Mouse (Mus musculus) cerebellum, postnatal 14 days (tissue): ENCODE data around the gene Osm.

ENCODE experiments used
- DNase-seq, 2 experiments: peaks; one replicate each; pipeline ENCODE4 v3.0.0; 2021; ENCODE audit warnings: mixed read lengths in 2 of 2

Osm gene

DNA sequence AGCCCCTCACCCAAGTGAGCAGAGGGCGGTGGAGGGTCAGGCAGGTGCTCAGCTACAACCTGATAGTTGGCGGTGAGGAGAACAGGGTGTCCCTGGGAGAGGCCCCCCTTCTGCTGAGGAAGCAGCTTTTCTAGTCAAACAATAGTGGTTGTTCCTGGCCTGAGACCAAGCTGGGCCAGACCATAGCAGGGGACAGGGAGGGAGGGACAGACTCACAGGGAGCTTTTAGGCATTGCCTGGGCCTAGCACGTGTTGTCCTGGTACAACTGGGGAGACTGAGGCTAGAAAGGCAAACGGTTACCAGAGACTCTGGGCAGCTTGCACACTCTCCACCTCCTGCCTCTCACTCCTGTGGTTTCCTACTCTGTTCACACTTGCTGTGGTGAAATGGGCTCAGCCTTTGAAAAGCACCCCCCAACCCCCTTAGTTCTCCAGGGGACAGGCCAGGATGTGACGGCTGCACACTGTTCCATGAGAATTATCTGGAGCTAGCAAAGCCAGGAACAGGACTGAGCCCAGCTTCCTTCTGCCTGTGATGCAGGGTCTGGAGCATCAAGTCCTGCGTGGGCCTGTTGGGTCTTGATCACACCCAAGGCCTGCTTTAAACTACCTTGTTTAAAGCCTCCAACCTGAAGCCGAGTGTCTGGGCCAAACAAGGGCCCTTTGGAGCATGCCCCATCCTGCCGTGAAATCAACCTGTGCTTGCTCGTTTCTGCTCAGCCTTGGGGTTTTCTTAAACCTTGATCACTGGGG lies 19.8 kb upstream of the Osm start:
- no peak for DNase-seq

DNA sequence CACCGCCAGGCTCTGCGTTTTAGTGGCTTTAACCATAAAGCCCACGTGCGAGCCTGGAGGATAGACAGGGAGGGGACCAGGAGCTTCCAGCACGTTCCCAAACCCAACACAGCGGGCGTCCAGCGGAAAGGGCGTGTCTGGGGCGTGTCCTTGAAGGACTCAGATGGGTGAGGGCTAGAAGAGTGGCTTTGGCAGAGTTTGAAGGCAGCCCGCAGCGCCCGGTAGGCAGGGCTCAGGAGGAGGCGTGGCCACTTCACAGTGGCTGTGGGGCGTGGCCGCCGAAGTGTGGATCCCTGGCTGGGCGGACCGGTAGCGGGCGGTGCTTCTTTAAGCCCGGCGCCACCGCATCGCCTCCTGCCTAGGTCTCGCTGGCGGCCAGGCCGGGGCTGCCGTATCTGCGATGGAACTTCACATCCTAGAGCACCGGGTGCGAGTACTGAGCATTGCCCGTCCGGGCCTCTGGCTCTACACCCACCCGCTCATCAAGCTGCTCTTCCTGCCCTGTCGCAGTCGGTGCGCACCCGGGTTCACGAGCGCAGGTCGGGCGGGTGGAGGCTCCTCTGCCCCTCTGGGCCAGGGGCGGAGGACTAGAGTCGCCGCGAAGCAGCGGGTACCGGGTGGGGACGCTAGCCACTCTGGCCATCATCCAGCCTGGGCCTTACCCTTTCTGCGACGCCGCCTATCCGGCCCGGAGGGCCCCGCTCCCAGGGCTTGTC lies 18.1 kb upstream of the Osm start, which contains the start of gene Castor1:
Castor1 (plus strand) TSS at position 312 of the 716 bp plus-strand sequence.
- peak; percentile 56 to 59 for DNase-seq

DNA sequence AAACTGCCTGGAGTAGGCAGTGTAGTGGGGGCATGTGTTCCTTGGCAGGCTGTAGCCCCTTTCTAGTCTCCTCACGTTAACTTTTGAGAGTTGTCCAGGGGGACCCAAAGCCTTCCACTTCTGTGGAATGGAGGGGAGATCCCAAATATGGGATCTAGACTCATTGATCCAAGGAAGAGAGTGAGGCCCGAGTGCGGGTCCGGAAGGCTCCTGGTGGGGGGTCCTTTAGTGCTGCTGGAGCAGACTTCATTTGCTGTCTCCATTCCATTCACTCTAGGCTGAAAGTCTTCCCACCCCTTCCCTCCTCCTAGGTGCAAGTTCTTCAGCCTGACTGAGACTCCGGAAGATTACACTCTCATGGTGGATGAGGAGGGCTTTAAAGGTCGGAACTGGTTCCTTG lies 17.6 kb upstream of the Osm start:
- peak; percentile 19 to 28 for DNase-seq

DNA sequence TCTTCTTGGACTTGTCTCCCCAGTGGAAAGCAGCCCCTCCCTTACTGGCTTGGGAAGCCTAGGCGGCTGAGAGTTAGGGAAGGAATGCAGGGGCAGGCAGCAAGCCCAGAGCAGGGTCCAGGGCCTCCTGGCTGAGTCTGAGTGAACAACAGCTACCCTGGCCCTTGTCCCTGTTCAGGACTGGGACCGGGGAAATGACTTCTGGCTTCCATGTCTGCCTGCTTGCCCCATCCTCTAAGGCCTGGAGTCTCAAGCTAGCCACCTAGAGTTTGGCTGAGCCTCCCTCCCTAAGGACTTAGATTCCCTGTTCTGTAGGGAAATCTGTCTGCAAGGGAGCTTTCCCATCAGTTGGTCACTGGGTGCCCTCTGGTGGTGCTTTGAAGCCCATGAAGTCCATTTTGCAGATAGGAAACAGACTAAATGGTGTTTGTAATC lies 16.9 kb upstream of the Osm start:
- peak; percentile 79 to 81 for DNase-seq

DNA sequence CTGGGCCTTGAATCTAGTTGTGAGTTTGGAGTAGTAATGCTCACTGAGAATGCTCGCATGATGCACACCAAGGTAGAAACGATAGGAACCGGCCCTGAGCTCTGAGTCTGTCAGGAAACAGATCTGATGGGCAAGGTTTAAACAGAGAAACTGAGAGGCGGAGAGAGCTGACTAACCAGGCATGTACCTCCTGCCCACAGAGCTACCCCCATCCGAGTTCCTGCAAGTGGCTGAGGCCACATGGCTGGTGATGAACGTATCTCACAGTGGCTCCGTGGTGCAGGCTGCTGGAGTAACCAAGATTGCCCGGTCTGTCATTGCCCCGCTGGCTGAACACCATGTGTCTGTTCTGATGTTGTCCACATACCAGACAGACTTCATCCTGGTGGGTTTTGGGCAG lies 16.3 kb upstream of the Osm start:
- peak in 1 of 2 experiments; percentile 19 for DNase-seq

DNA sequence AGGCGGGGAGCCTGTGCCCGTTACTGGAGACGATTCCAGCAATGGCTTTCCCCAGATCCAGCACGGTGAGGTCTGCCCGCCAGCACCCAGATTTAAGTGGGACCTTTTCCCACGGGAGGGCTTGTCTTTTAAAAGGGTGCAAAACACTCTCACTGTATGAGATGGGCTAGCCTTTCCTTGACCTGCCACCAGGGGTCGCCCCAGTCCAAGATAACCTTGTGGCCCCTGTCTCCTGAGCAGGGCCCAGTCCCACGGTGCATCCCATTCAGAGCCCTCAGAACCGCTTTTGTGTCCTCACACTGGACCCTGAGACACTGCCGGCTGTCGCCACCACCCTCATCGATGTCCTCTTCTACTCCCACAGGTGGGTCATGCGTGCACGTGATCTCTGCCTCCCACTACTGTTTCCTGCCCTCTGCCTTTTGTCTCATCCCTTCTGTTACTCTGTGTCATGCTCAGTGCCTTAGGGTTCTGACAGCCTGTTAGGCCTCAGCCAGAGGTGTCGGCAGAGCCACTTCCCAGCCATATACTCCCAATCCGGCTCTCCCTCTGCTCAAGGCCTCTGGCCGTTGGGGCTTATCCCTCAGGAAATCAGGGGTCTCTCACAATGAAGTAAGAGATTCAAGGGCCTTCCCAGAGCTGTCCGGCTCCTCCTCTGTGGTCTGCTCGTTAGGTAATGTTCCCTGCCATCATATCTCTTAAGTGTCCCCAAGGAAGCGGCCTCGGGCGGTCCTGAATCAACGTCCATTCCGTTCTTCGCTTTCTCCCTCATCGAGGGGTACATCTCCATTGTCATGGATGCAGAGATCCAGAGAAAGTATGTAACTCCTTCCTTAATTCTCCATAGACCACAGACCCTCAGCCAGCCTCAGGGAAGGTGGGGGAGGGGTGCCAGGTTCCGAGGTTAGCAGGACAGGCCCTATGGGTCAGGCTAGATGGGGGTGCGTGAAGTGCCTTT lies 15.5 kb upstream of the Osm start:
- DNase-seq, result peak; percentile 91 to 94

DNA sequence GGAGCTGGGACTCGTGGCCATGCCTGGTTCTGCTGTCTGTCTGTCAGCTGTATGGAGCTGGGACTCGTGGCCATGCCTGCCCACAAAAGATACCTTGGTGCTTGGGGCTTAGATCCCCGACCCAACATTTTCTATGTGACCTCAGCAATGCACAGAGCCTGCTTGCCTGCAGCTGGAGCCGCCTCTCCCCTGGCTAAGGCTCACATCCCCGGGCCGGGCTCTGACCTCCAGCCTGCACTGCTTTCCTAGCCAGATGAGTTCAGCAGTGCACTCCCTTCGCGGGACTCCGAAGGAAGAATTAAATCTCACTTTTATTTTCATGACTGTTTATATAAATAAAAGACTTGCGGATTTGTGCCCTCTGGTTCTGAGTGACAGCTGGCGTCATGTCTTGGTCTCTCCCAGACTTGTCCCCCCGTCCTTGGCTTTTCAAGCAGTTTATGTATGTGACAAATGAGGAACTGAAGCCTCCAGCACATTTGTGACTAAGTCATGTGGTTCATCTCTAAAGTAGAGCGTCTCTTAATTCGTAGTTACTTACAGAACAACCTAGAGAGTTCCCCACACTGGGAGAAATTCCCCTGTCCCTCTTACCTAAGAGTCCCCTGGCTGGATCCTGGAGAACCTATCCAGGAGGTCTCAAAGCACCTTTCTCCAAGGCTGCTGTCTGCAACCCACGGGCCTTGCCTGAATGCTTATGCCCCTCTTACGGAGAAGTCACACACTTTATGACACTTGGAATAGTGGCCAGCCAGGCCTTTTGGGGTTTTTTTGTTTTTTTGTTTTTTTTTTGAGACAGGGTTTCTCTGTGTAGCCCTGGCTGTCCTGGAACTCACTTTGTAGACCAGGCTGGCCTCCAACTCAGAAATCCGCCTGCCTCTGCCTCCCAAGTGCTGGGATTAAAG lies 13.9 kb upstream of the Osm start:
- no peak for DNase-seq

DNA sequence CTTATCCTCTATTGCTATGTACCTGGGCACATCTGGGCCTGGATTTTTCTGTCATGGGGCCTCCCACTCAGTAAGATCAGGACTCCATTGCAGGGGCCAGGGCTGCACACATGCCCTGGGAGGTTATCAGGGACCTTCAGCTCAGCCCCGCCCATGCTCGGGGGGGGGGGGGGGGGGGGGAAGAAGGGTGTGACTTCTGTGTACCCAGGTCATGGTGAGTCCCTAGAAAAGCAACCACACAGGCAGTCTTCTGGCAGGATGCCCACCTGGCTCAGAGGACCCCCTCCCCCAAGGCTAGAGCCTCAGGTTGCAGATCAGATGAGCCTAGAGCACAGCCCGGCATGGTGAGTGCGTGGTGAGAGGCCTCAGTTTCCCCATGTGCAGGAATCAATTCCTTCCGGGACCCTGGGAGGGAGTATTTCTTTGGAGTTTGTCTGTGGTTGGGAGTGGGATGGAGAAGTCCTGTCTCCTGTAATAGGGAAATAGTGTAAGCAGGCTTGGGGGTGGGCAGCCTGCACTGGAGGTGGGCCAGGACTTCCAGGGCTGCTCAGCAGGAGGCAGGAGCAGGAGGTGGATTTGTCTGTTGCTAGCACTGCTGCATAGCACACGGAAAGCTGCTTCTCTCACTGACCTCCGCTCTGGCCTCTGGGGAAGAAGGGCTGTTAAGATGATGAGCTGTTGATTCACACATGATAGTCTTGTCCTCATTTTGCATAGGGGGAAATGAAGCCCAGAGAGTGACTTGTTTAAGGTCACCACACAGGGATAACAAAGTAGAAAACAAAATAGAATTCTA lies 12.6 kb upstream of the Osm start:
- DNase-seq, result peak; percentile 20 to 35

DNA sequence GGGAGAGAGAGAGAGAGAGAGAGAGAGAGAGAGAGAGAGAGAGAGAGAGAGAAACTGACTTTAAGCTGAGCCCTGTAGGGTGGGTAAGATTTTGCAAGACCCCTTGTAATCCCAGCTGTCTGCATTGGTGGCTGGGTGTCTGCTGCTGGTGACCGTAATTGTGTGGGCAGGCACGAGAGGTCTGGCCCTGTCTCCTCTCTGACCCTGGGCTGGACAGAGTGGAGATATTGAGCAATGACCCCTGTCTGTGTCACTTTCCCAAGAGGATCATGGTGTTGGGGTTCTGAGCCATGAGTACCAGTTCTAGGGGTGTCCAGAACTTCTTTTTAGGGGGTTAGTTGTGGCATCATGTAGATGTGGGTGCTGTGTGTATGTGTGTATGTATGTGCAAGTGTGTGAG lies 12.0 kb upstream of the Osm start:
- DNase-seq, result no peak

DNA sequence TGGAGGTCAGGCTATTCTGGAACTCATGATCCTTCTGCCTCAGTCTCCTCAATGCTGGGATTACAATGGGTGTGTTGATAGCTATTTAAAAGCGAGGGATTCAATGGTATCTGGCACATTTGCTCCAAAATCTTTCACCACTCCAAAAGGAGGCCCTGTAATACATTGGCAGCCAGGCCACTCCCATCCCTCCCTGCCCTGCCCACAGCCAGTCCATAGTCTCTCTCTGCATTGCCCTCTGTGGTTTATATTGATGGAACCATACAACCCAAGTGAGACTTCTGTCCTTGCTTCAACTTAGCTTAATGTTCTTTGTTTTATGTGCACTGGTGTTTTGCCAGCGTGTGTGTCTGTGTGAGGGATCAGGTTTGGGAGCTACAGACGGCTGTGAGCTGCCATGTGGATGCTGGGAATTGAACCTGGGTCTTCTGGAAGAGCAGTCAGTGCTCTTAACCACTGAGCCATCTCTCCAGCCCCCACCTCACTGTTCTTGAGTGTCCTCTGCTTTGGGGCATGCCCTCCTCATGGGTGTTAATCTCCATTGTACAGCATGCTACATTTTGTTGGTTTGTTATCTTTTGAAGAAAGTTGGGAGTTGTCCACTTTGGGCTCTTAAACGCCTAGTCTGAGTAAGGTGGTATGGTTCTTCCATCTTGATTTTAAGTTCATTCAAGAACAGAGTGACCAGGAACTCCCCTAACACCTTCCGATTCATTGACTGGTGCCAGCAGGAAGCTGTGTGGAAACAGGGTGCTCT lies 9.5 kb upstream of the Osm start:
- no peak for DNase-seq

DNA sequence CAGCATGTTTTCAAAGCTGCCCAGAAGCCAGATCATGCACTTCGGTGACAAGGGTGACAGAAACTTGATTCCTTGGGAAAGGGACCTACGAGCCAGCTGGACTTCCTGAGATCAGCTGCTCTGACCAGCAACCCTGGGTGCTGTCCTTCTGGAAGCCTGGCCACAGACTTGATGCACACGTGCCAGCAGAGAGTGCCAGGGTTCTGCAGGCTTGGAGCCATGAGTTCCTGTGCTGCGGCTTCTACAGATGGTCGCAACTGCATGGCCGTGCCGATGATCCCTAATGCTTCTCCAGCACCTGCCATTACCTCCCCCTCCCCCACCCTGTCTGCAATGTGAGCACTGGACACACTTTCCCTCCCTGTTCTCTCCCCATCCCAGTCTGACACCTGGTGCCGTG lies 7.8 kb upstream of the Osm start:
- DNase-seq, result peak; percentile 94 to 95

DNA sequence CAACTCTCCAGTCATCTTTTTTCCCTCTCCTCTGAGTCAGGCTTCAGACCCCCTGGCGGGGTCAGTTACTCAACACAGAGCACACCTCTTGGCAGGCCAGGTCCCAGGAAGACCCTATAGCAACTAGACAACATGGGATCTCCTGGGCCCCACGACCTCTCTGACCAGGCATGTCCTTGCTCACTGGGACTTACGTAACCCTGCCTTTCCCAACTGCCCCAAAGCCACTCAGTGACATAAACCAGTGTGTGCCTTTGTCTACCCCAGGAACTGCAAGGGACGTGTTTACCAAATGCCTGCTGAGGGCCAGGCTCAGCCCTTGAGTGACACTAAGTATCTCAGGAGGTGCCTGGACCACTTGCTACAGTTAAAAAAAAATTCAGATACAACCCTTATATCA lies 6.4 kb upstream of the Osm start:
- no peak for DNase-seq

DNA sequence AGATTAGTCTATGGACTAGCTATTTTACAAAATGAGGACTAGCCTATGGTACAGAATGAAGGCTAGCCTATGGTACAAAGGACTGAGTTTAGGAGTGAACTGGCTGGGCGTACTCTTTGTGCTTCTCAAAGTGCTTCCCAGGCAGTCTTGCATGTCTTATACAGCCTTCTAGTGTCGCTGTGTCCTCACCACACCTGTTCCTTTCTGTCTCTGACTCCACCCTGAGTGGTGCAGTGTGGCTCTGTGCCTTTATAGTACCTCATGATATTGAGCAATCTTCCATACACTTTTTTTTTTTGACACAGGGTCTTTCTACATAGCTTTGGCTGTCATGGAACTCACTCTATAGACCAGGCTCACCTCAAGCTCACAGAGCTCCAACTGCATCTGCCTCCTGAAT lies 4.8 kb upstream of the Osm start:
- DNase-seq, result no peak

DNA sequence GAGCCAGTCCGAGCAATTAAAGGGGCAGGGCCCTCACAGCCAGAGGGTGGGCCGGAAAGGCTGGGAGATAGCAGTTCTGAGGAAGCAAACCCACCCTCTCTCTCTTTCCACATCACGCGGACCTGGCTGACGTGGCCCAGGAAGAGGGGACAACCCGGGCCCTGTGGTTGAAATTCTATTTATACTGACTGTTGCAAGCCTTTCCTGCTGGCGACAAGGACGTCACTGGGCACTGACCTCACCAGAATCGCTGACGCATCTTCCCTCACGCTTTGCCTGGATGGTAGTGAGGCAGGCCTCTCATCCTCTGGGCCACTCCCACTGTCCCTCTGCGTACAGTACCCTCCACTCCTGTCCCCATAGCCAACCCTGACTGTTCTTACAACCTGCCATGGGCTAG lies 3.6 kb upstream of the Osm start:
- no peak for DNase-seq

DNA sequence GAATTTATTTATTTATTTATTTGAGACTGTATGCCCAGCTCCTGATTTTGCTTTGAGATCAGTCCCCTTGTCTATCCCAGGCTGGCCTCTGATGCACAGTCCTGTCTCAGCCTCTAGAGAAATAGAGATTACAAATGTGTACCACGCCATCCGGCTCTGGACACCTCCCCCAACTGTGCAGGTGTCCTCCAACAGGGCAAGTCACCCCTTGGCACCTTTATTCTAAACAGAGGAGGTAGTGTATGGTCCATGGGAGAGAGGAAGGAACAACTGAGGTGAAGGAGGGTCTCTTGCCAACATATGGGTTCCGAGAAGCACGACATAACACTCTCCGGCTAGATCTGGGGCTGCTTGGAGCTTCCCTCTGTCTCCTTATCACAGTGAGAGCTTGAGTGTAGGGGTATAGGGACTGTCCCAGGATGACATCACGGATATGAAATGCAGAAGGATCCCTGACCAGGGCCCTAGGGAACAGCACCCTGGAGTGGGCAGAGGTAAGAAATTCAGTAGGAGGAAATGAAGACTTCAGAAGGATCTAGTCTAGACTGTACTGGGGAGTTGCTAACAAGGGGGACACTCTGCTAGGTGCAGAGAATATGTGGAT lies 1.1 kb upstream of the Osm start:
- DNase-seq, result peak in 1 of 2 experiments; percentile 1

DNA sequence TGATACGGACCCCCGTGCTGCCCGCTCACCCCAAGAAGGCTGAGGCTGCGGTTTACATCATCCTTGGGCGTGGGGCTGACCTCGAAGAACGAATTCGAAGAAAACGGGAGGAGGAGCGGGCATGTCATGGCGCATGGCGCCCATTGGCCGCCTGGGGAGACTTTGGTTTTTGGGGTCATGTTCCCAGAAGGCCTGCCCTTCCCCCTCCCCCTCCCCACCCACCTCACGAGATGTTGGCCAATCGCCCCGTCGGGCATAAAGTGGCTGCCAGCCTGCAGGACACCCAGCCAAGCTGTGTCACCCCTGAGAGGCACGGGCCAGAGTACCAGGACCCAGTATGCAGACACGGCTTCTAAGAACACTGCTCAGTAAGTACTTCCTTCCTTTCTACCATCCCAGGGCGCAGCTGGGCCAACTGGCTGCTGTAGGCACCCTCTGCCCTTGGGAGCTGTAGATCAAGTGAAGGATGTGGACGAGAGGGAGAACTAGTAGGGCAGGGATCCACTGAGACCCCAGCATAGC lies 387 bp downstream of the Osm start:
- no peak for DNase-seq

DNA sequence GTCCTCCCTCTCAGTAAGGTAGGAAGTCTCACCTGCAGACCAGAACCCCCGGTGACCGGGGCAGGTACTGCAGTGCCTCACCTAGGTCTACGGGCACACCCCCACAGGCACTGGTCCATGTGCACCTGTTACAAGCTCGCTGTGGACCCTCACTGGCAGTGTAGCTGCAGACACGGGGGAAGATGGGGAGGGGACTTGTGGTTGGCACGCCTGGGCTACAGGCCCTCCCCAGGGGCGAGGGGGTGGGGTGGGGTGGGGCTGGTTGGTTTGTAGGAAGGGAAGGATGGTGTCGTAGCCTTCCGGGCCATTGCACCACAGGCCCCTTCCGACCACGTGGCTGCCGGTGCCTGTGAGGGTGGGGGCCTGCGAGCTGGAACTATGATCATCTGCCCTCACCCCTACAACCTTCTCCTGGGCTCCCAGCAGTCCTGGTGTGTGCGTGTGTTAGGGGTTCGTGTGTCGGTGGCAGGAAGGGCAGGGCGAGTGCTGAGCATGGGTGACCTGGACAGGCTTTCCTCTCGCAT lies 1.2 kb downstream of the Osm start:
- DNase-seq, result peak in 1 of 2 experiments; percentile 20

DNA sequence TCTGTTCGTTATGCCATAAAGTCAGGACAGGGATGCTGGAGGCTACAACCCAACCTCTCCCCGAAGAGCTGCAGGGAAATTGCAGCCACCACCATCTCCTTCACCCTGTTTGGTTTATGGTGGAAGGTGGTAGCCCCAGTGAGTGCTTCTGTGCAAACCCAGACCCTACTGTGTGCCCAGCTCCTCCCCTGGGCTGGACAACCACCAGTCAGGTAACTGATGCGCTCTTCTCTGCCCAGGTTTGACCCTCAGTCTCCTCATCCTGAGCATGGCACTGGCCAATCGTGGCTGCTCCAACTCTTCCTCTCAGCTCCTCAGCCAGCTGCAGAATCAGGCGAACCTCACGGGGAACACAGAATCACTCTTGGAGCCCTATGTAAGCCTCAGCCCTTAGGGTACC lies 1.9 kb downstream of the Osm start:
- DNase-seq, result peak in 1 of 2 experiments; percentile 2

DNA sequence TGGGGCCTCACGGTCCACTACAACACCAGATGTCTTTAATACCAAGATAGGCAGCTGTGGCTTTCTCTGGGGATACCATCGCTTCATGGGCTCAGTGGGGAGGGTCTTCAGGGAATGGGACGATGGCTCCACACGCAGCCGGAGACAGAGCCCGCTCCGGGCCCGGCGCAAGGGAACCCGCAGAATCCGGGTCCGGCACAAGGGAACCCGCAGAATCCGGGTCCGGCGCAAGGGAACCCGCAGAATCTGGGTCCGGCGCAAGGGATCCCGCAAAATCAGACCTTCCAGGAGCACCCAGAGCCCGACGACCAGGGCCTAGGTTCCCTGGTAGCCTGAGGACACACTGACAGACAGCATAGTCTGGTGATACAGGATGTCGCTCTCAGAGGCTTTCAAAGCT lies 3.5 kb downstream of the Osm start:
- DNase-seq, result peak in 1 of 2 experiments; percentile 1
